ENCODE assay signal across 12 mouse cellular contexts in genomic region chr5:44096106-44096505, GRCm38 (mm10).
"Had no signal": no experiment of that assay in that cellular context is flagged by ENCODE, and none has a peak within 500 bp of the region (broad histone marks: within the 10 kb centered on the region; RNA-seq: fewer than 3 reads in every experiment).

No protein-coding gene starts in this region.

- H3K36me3 ChIP-seq: liver, embryonic 13.5 days had no signal

- H3K4me3 ChIP-seq: hindbrain, embryonic 15.5 days; left cerebral cortex, adult 2 months; liver, embryonic 13.5 days had no signal

- DNase-seq: kidney, postnatal 10 days; layer of hippocampus, postnatal 36 days; liver, embryonic 13.5 days; liver, postnatal 0 days; lung, embryonic 14.5 days; lung, postnatal 10 days; lung, postnatal 4 days; midbrain, embryonic 14.5 days; thymus, postnatal 36 days had no signal

- H3K9me3 ChIP-seq: hindbrain, embryonic 15.5 days; liver, embryonic 13.5 days had no signal

- H3K4me2 ChIP-seq: hindbrain, embryonic 15.5 days; liver, embryonic 13.5 days; lung, embryonic 14.5 days; midbrain, embryonic 11.5 days had no signal

- ATAC-seq: liver, postnatal 0 days had no signal

- H3K4me1 ChIP-seq: liver, embryonic 13.5 days had no signal

- H3K27me3 ChIP-seq: hindbrain, embryonic 15.5 days had no signal

- H3K27ac ChIP-seq: hindbrain, embryonic 15.5 days; left cerebral cortex, adult 2 months; liver, embryonic 13.5 days had no signal

- H3K9ac ChIP-seq: hindbrain, embryonic 15.5 days; liver, embryonic 13.5 days; liver, postnatal 0 days; lung, embryonic 14.5 days had no signal
